Mouse (Mus musculus) ES-Bruce4 (cell line): ENCODE data around the gene Gba.

Source experiments
- CTCF ChIP-seq: IDR thresholded peaks from one replicate; pipeline ENCODE4 v1.8.1; 2011; ENCODE audit warnings: low read depth, low read length
- EP300 ChIP-seq: IDR thresholded peaks from 2 replicates; pipeline ENCODE4 v1.6.1; 2011; ENCODE audit warnings: low read depth, low read length; ENCODE audit not compliant: insufficient read depth
- POLR2A ChIP-seq: IDR thresholded peaks from one replicate; pipeline ENCODE4 v1.8.1; 2011; ENCODE audit warnings: low read length; ENCODE audit not compliant: insufficient read depth

DNA sequence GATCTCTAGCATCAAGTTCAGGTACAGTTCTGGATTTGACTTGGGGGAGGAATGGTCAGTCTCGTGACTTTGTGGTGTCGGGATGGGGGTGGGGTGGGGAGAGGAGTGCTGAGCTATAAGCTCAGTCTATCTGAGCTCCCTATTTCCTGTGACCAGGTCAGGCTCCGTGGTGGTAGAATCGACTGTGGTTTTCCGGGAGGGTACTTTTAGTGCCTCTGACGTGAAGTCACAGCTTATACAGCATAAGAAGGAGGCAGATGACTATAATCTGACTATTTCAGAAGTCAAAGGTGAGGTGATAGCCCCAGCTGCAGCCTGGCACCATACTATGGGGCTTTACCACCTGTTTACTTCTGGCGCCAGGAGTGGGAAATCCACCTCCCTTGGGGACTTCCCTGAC is 28.6 kb downstream of the Gba start:
- TF ChIP-seq POLR2A: no peak
- TF ChIP-seq EP300: no peak
- no peak for TF ChIP-seq CTCF
